Mouse (Mus musculus) heart, adult 11 months (tissue): ENCODE data around the gene Car5a.

Source experiments
- DNase-seq: peaks from one replicate; pipeline ENCODE4 v3.0.0; 2022

Gene Car5a

GRCm38 (mm10) chr8:121954981-121955555 is 10.4 kb upstream of the Car5a start:
- peak; percentile 90 for DNase-seq

- no peak for DNase-seq
Measured at GRCm38 (mm10) chr8:121953821-121954545, 9.3 kb upstream of the Car5a start.

- peak; percentile 90 for DNase-seq
Measured at GRCm38 (mm10) chr8:121952800-121953199, 8.1 kb upstream of the Car5a start.

GRCm38 (mm10) chr8:121952122-121952521 is 7.4 kb upstream of the Car5a start:
- DNase-seq: peak; percentile 88

GRCm38 (mm10) chr8:121951656-121952009 is 6.9 kb upstream of the Car5a start:
- DNase-seq: peak; percentile 92

GRCm38 (mm10) chr8:121950749-121951655 is 6.3 kb upstream of the Car5a start:
- DNase-seq: peak; percentile 98

- DNase-seq: peak; percentile 100
Measured at GRCm38 (mm10) chr8:121949941-121950748, 5.4 kb upstream of the Car5a start.

GRCm38 (mm10) chr8:121949222-121949800 is 4.6 kb upstream of the Car5a start, which contains the start of gene Banp:
Gene Banp, plus strand, starts transcription at chr8:121949750.
- no peak for DNase-seq

- peak; percentile 96 for DNase-seq
Measured at GRCm38 (mm10) chr8:121948321-121949145, 3.8 kb upstream of the Car5a start.

- peak; percentile 100 for DNase-seq
Measured at GRCm38 (mm10) chr8:121947753-121948141, 3.0 kb upstream of the Car5a start.

- peak; percentile 93 for DNase-seq
Measured at GRCm38 (mm10) chr8:121947047-121947752, 2.5 kb upstream of the Car5a start.

- DNase-seq: peak; percentile 93
Measured at GRCm38 (mm10) chr8:121946351-121946750, 1.6 kb upstream of the Car5a start.

GRCm38 (mm10) chr8:121943716-121944115 is 988 bp downstream of the Car5a start:
- no peak for DNase-seq

- DNase-seq: peak; percentile 96
Measured at GRCm38 (mm10) chr8:121943057-121943540, 1.6 kb downstream of the Car5a start.

GRCm38 (mm10) chr8:121938732-121939131 is 6.0 kb downstream of the Car5a start:
- no peak for DNase-seq

- DNase-seq: peak; percentile 94
Measured at GRCm38 (mm10) chr8:121936391-121936790, 8.3 kb downstream of the Car5a start.

- DNase-seq: no peak
Measured at GRCm38 (mm10) chr8:121935341-121936294, 9.1 kb downstream of the Car5a start.

- no peak for DNase-seq
Measured at GRCm38 (mm10) chr8:121934923-121935322, 9.8 kb downstream of the Car5a start.

GRCm38 (mm10) chr8:121934506-121934905 is 10.2 kb downstream of the Car5a start:
- no peak for DNase-seq
